Mouse (Mus musculus) forebrain, embryonic 16.5 days (tissue): ENCODE measurements around the gene Elmo1. TPM values are rescaled to one million over a fixed set of nuclear protein-coding genes. Genes with fewer than 3 reads are reported as not detected.

Source experiments
- ATAC-seq: fragments of 200-750 bp; cut with Nextera tagmentation; 2 replicates; pipeline ENCODE4 v1.8.0; 2017; ENCODE audit warnings: mild to moderate bottlenecking, moderate library complexity
- H3K27ac ChIP-seq: fragments of 300-500 bp; sonication (generic); 2 replicates; pipeline ENCODE4 v1.5.1; 2014; ENCODE audit warnings: low read length, control low read depth
- H3K27me3 ChIP-seq: fragments of 300-500 bp; sonication (generic); replicated peaks from 2 replicates; pipeline ENCODE4 v1.6.1; 2014; ENCODE audit warnings: low read length; ENCODE audit not compliant: control insufficient read depth, insufficient read depth
- H3K36me3 ChIP-seq: fragments of 300-500 bp; sonication (generic); 2 replicates; pipeline ENCODE4 v1.6.1; 2014; ENCODE audit not compliant: control insufficient read depth, insufficient read depth
- H3K4me1 ChIP-seq: fragments of 300-500 bp; sonication (generic); replicated peaks from 2 replicates; pipeline ENCODE4 v1.6.1; 2014; ENCODE audit warnings: low read length; ENCODE audit not compliant: control insufficient read depth, insufficient read depth
- H3K4me2 ChIP-seq: fragments of 300-500 bp; sonication (generic); 2 replicates; pipeline ENCODE4 v1.6.1; 2014; ENCODE audit warnings: mild to moderate bottlenecking, low read length, control low read depth
- H3K4me3 ChIP-seq: fragments of 300-500 bp; sonication (generic); replicated peaks from 2 replicates; pipeline ENCODE4 v1.5.1; 2014; ENCODE audit warnings: mild to moderate bottlenecking, low read length, control low read depth
- H3K9ac ChIP-seq: fragments of 300-500 bp; sonication (generic); replicated peaks from 2 replicates; pipeline ENCODE4 v1.6.1; 2014; ENCODE audit warnings: low read depth, low read length, control low read depth
- H3K9me3 ChIP-seq: fragments of 300-500 bp; sonication (generic); 2 replicates; pipeline ENCODE4 v1.6.1; 2016; ENCODE audit warnings: low read length; ENCODE audit not compliant: control insufficient read depth
- WGBS: fragments of 180-500 bp; shearing (Covaris S2); extraction: QIAGEN DNeasy Blood & Tissue Kit; methylation state at CpG from one replicate; pipeline ENCODE4 v1.1.7; 2014; 5-methylcytosine and 5-hydroxymethylcytosine counted together
- polyA plus RNA-seq: library from polyadenylated mRNA; unstranded; fragments of >200 nt; fragmentation: Nextera tagmentation; extraction: Ambion mirVana; gene quantifications from 2 replicates; pipeline ENCODE4 v1.2.1, GENCODE M21; 2015

The Elmo1 gene
- polyA plus RNA-seq, 1 experiment from 2014 or later, result 42.4 TPM

- Histone ChIP-seq H3K9ac (no peak overlapping the region), H3K4me3 (no peak overlapping the region), H3K36me3 (no peaks in the 10 kb centered on the region), H3K4me2 (no peak overlapping the region), H3K27ac (no peak overlapping the region), H3K27me3 (peaks cover 12% of the 10 kb centered on the region), H3K9me3 (no peaks in the 10 kb centered on the region), H3K4me1 (peaks cover 4% of the 10 kb centered on the region; the same call in 1 of the 2 replicates)
- 67% methylated on average over 2 of the region's 2 CpGs for WGBS
- no peak for ATAC-seq
These were observed 14.4 kb downstream of the Elmo1 start for GRCm38 (mm10) chr13:20104791-20105190.

- no peak for ATAC-seq
- Histone ChIP-seq H3K27ac (no peak overlapping the region), H3K27me3 (peaks cover 10% of the 10 kb centered on the region), H3K4me1 (peaks cover 4% of the 10 kb centered on the region; the same call in 1 of the 2 replicates), H3K4me2 (no peak overlapping the region), H3K36me3 (no peaks in the 10 kb centered on the region), H3K9ac (no peak overlapping the region), H3K9me3 (no peaks in the 10 kb centered on the region), H3K4me3 (no peak overlapping the region)
- whole genome bisulfite sequencing, result 96% methylated on average over 2 of the region's 2 CpGs
These were observed 15.6 kb downstream of the Elmo1 start for GRCm38 (mm10) chr13:20105996-20106395.

- Histone ChIP-seq H3K4me2 (no peak overlapping the region), H3K36me3 (no peaks in the 10 kb centered on the region), H3K4me1 (peaks cover 4% of the 10 kb centered on the region; the same call in 1 of the 2 replicates), H3K9me3 (no peaks in the 10 kb centered on the region), H3K4me3 (no peak overlapping the region), H3K27me3 (peaks cover 22% of the 10 kb centered on the region), H3K27ac (no peak overlapping the region), H3K9ac (no peak overlapping the region)
- WGBS, result 87% methylated on average over 5 of the region's 5 CpGs
- no peak for ATAC-seq
These were observed 17.6 kb downstream of the Elmo1 start for GRCm38 (mm10) chr13:20107953-20108498.

GRCm38 (mm10) chr13:20108956-20109355 is 18.6 kb downstream of the Elmo1 start:
- Histone ChIP-seq H3K4me2 (no peak overlapping the region), H3K36me3 (no peaks in the 10 kb centered on the region), H3K4me1 (peaks cover 4% of the 10 kb centered on the region; the same call in 1 of the 2 replicates), H3K27me3 (peaks cover 25% of the 10 kb centered on the region), H3K9ac (no peak overlapping the region), H3K4me3 (no peak overlapping the region), H3K27ac (no peak overlapping the region), H3K9me3 (no peaks in the 10 kb centered on the region)
- 45% methylated on average over 10 of the region's 10 CpGs for WGBS
- ATAC-seq, result no peak

- H3K27me3 ChIP-seq, result peaks cover 27% of the 10 kb centered on the region
- H3K4me2 ChIP-seq, result no peak overlapping the region
- H3K27ac ChIP-seq, result no peak overlapping the region
- H3K9me3 ChIP-seq, result no peaks in the 10 kb centered on the region
- H3K36me3 ChIP-seq, result no peaks in the 10 kb centered on the region
- ATAC-seq, result no peak
- H3K4me3 ChIP-seq, result no peak overlapping the region
- H3K9ac ChIP-seq, result no peak overlapping the region
- peaks cover 4% of the 10 kb centered on the region; the same call in 1 of the 2 replicates for H3K4me1 ChIP-seq
- 44% methylated on average over 2 of the region's 2 CpGs for WGBS
These were observed 19.1 kb downstream of the Elmo1 start for GRCm38 (mm10) chr13:20109446-20109845.

GRCm38 (mm10) chr13:20109987-20110680 is 19.7 kb downstream of the Elmo1 start:
- peak overlapping the region; percentile 10; the same call in 1 of the 2 replicates for H3K4me2 ChIP-seq
- WGBS, result 43% methylated on average over 11 of the region's 11 CpGs
- no peak overlapping the region for H3K9ac ChIP-seq
- H3K27me3 ChIP-seq, result peaks cover 34% of the 10 kb centered on the region
- H3K4me1 ChIP-seq, result peaks cover 4% of the 10 kb centered on the region; the same call in 1 of the 2 replicates
- ATAC-seq, result peak; percentile 83
- no peaks in the 10 kb centered on the region for H3K9me3 ChIP-seq
- no peaks in the 10 kb centered on the region for H3K36me3 ChIP-seq
- peak overlapping the region; percentile 44 for H3K27ac ChIP-seq
- no peak overlapping the region for H3K4me3 ChIP-seq

GRCm38 (mm10) chr13:20111256-20111800 is 20.9 kb downstream of the Elmo1 start:
- Histone ChIP-seq H3K9me3 (no peaks in the 10 kb centered on the region), H3K4me2 (no peak overlapping the region), H3K9ac (no peak overlapping the region), H3K36me3 (no peaks in the 10 kb centered on the region), H3K4me1 (peaks cover 4% of the 10 kb centered on the region), H3K27ac (no peak overlapping the region), H3K27me3 (peaks cover 45% of the 10 kb centered on the region), H3K4me3 (no peak overlapping the region)
- 73% methylated on average over 2 of the region's 2 CpGs for WGBS
- ATAC-seq, result no peak

- H3K4me2 ChIP-seq, result no peak overlapping the region
- peaks cover 7% of the 10 kb centered on the region for H3K4me1 ChIP-seq
- 54% methylated on average over 9 of the region's 9 CpGs for WGBS
- no peak overlapping the region for H3K4me3 ChIP-seq
- H3K27ac ChIP-seq, result no peak overlapping the region
- no peak overlapping the region for H3K9ac ChIP-seq
- no peaks in the 10 kb centered on the region for H3K9me3 ChIP-seq
- H3K27me3 ChIP-seq, result peaks cover 52% of the 10 kb centered on the region
- H3K36me3 ChIP-seq, result no peaks in the 10 kb centered on the region
- ATAC-seq, result no peak
These were observed 24.9 kb downstream of the Elmo1 start for GRCm38 (mm10) chr13:20115131-20115907.

- peaks cover 59% of the 10 kb centered on the region for H3K27me3 ChIP-seq
- no peak overlapping the region for H3K9ac ChIP-seq
- H3K36me3 ChIP-seq, result no peaks in the 10 kb centered on the region
- no peaks in the 10 kb centered on the region for H3K9me3 ChIP-seq
- H3K4me2 ChIP-seq, result no peak overlapping the region
- no peak overlapping the region for H3K27ac ChIP-seq
- WGBS, result 48% methylated on average over 6 of the region's 6 CpGs
- peaks cover 7% of the 10 kb centered on the region for H3K4me1 ChIP-seq
- H3K4me3 ChIP-seq, result no peak overlapping the region
- ATAC-seq, result no peak
These were observed 25.6 kb downstream of the Elmo1 start for GRCm38 (mm10) chr13:20116019-20116418.
